25 mouse cellular contexts compared by ENCODE assay signal in the genomic region with DNA sequence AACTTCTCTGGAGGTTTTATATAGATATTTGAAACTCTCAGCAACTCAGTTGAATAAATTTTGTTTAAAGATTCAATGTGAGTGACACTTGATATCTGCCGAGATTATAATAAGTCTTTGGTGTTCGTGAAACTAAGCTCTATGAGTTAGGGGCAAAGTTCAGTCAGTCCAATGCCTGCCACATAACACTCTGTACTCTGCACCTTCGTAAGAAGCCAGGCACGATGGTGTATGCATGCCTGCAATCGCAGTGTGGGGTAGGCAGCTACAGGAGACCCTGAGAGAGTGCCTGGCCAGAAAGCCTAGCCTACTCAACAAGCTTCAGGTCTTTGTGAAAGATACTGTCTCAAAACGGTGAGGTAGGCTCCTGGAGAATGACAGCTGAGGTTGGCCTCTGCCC.
"Had no signal": no experiment of that assay in that cellular context is flagged by ENCODE, and none has a peak within 500 bp of the region (broad histone marks: within the 10 kb centered on the region; RNA-seq: fewer than 3 reads in every experiment).

No protein-coding gene starts in this region.

- H3K27ac ChIP-seq: heart, adult 2 months; heart, embryonic 13.5 days; heart, embryonic 15.5 days; hindbrain, embryonic 13.5 days; kidney, embryonic 15.5 days; kidney, postnatal 0 days; limb, embryonic 13.5 days; limb, embryonic 15.5 days; liver, embryonic 12.5 days had no signal

- H3K9ac ChIP-seq: forebrain, postnatal 0 days; heart, embryonic 13.5 days; heart, embryonic 15.5 days; hindbrain, embryonic 13.5 days; kidney, embryonic 15.5 days; limb, embryonic 13.5 days; limb, embryonic 15.5 days; liver, embryonic 12.5 days had no signal

- H3K27me3 ChIP-seq: heart, embryonic 13.5 days; heart, embryonic 15.5 days; hindbrain, embryonic 13.5 days; kidney, embryonic 15.5 days; limb, embryonic 13.5 days; limb, embryonic 15.5 days; liver, embryonic 12.5 days had no signal

- H3K9me3 ChIP-seq: heart, embryonic 13.5 days; heart, embryonic 15.5 days; hindbrain, embryonic 13.5 days; kidney, embryonic 15.5 days; limb, embryonic 13.5 days; limb, embryonic 15.5 days; liver, embryonic 12.5 days had no signal

- H3K4me2 ChIP-seq: heart, embryonic 11.5 days; heart, embryonic 13.5 days; heart, embryonic 15.5 days; hindbrain, embryonic 13.5 days; kidney, embryonic 15.5 days; limb, embryonic 13.5 days; limb, embryonic 15.5 days; liver, embryonic 12.5 days had no signal

- H3K4me1 ChIP-seq: heart, embryonic 13.5 days; heart, embryonic 15.5 days; hindbrain, embryonic 13.5 days; limb, embryonic 15.5 days; liver, embryonic 12.5 days had no signal

- DNase-seq: forebrain, postnatal 0 days; gastrocnemius, postnatal 10 days; gastrocnemius, postnatal 36 days; heart, adult 2 months; heart, postnatal 14 days; heart, postnatal 4 days; kidney, adult 11 months; kidney, adult 2 months; kidney, adult 9 months; kidney, postnatal 14 days; kidney, postnatal 36 days; layer of hippocampus, adult 9-11 months; layer of hippocampus, postnatal 36 days; left cerebral cortex, postnatal 4 days had no signal

- ATAC-seq: forebrain, postnatal 0 days; hindbrain, embryonic 16.5 days; inflammation-experienced regulatory T-cells, adult 6 months; liver, embryonic 12.5 days had no signal

- H3K4me3 ChIP-seq: heart, adult 2 months; heart, embryonic 13.5 days; heart, embryonic 15.5 days; hindbrain, embryonic 13.5 days; kidney, embryonic 15.5 days; limb, embryonic 13.5 days; limb, embryonic 15.5 days; liver, embryonic 12.5 days had no signal

- H3K36me3 ChIP-seq: heart, embryonic 13.5 days; heart, embryonic 15.5 days; hindbrain, embryonic 13.5 days; kidney, embryonic 15.5 days; limb, embryonic 13.5 days; limb, embryonic 15.5 days; liver, embryonic 12.5 days had no signal
